Mouse (Mus musculus): ENCODE measurements around the gene Rai1. TPM values are rescaled to one million over a fixed set of nuclear protein-coding genes. Genes with fewer than 3 reads are reported as not detected.

Rai1 gene
- polyA plus RNA-seq, 1 experiment from 2014 or later: 28.1 TPM

GRCm38 (mm10) chr11:60233235-60233634 lies 128.4 kb downstream of the Rai1 start:
- no peaks in the 10 kb centered on the region for H3K9me3 ChIP-seq (ENCODE audit: control insufficient read depth, low read length)
- no peak overlapping the region for H3K9ac ChIP-seq (ENCODE audit: low read depth, low read length)
- H3K4me1 ChIP-seq (replicated peaks; ENCODE audit: control insufficient read depth, insufficient read depth, low read length): no peaks in the 10 kb centered on the region
- H3K4me2 ChIP-seq (replicated peaks; ENCODE audit: low read depth, low read length): no peak overlapping the region
- H3K36me3 ChIP-seq (ENCODE audit: control insufficient read depth, insufficient read depth, low read length): no peaks in the 10 kb centered on the region
- no peaks in the 10 kb centered on the region for H3K27me3 ChIP-seq (ENCODE audit: control insufficient read depth, insufficient read depth, low read length)
- no peak overlapping the region for H3K27ac ChIP-seq (ENCODE audit: low read depth, low read length)
- no peak for ATAC-seq (ENCODE audit: low FRiP score)
- H3K4me3 ChIP-seq (ENCODE audit: low read depth, low read length): no peak overlapping the region
- 67% methylated on average over 8 of the region's 8 CpGs for WGBS
- DNase-seq (ENCODE audit: low spot score): no peak

GRCm38 (mm10) chr11:60235351-60235750 lies 130.5 kb downstream of the Rai1 start:
- Histone ChIP-seq H3K9me3 (ENCODE audit: control insufficient read depth, low read length) (no peaks in the 10 kb centered on the region), H3K4me1 (replicated peaks; ENCODE audit: control insufficient read depth, insufficient read depth, low read length) (no peaks in the 10 kb centered on the region), H3K4me2 (replicated peaks; ENCODE audit: low read depth, low read length) (no peak overlapping the region), H3K27ac (ENCODE audit: low read depth, low read length) (no peak overlapping the region), H3K27me3 (ENCODE audit: control insufficient read depth, insufficient read depth, low read length) (no peaks in the 10 kb centered on the region), H3K36me3 (ENCODE audit: control insufficient read depth, insufficient read depth, low read length) (no peaks in the 10 kb centered on the region), H3K4me3 (ENCODE audit: low read depth, low read length) (no peak overlapping the region), H3K9ac (ENCODE audit: low read depth, low read length) (no peak overlapping the region)
- 86% methylated on average over 5 of the region's 5 CpGs for WGBS
- DNase-seq (ENCODE audit: low spot score) (no peak), ATAC-seq (ENCODE audit: low FRiP score) (no peak)

- Histone ChIP-seq H3K9me3 (ENCODE audit: control insufficient read depth, low read length) (no peaks in the 10 kb centered on the region), H3K27me3 (ENCODE audit: control insufficient read depth, insufficient read depth, low read length) (no peaks in the 10 kb centered on the region), H3K4me1 (replicated peaks; ENCODE audit: control insufficient read depth, insufficient read depth, low read length) (no peaks in the 10 kb centered on the region), H3K27ac (ENCODE audit: low read depth, low read length) (no peak overlapping the region), H3K4me2 (replicated peaks; ENCODE audit: low read depth, low read length) (no peak overlapping the region), H3K36me3 (ENCODE audit: control insufficient read depth, insufficient read depth, low read length) (no peaks in the 10 kb centered on the region), H3K9ac (ENCODE audit: low read depth, low read length) (no peak overlapping the region), H3K4me3 (ENCODE audit: low read depth, low read length) (no peak overlapping the region)
- DNase-seq (ENCODE audit: low spot score) (no peak), ATAC-seq (ENCODE audit: low FRiP score) (no peak)
- 82% methylated on average over 4 of the region's 4 CpGs for WGBS
Measured at GRCm38 (mm10) chr11:60240509-60240908, 135.7 kb downstream of the Rai1 start.

GRCm38 (mm10) chr11:60244503-60245143 lies 139.8 kb downstream of the Rai1 start:
- DNase-seq (ENCODE audit: low spot score) (no peak), ATAC-seq (ENCODE audit: low FRiP score) (no peak)
- 77% methylated on average over 10 of the region's 11 CpGs for WGBS
- no peaks in the 10 kb centered on the region for H3K4me1 ChIP-seq (replicated peaks; ENCODE audit: control insufficient read depth, insufficient read depth, low read length)
- no peak overlapping the region for H3K27ac ChIP-seq (ENCODE audit: low read depth, low read length)
- no peaks in the 10 kb centered on the region for H3K9me3 ChIP-seq (ENCODE audit: control insufficient read depth, low read length)
- no peak overlapping the region for H3K9ac ChIP-seq (ENCODE audit: low read depth, low read length)
- H3K36me3 ChIP-seq (ENCODE audit: control insufficient read depth, insufficient read depth, low read length): no peaks in the 10 kb centered on the region
- H3K4me2 ChIP-seq (replicated peaks; ENCODE audit: low read depth, low read length): no peak overlapping the region
- no peaks in the 10 kb centered on the region for H3K27me3 ChIP-seq (ENCODE audit: control insufficient read depth, insufficient read depth, low read length)
- no peak overlapping the region for H3K4me3 ChIP-seq (ENCODE audit: low read depth, low read length)

GRCm38 (mm10) chr11:60246077-60246476 lies 141.3 kb downstream of the Rai1 start:
- Histone ChIP-seq H3K9ac (ENCODE audit: low read depth, low read length) (no peak overlapping the region), H3K36me3 (ENCODE audit: control insufficient read depth, insufficient read depth, low read length) (no peaks in the 10 kb centered on the region), H3K4me2 (replicated peaks; ENCODE audit: low read depth, low read length) (no peak overlapping the region), H3K27ac (ENCODE audit: low read depth, low read length) (no peak overlapping the region), H3K9me3 (ENCODE audit: control insufficient read depth, low read length) (no peaks in the 10 kb centered on the region), H3K4me1 (replicated peaks; ENCODE audit: control insufficient read depth, insufficient read depth, low read length) (no peaks in the 10 kb centered on the region), H3K4me3 (ENCODE audit: low read depth, low read length) (no peak overlapping the region), H3K27me3 (ENCODE audit: control insufficient read depth, insufficient read depth, low read length) (no peaks in the 10 kb centered on the region)
- ATAC-seq (ENCODE audit: low FRiP score) (no peak), DNase-seq (ENCODE audit: low spot score) (no peak)

- no peak overlapping the region for H3K4me2 ChIP-seq (replicated peaks; ENCODE audit: low read depth, low read length)
- H3K4me3 ChIP-seq (ENCODE audit: low read depth, low read length): no peak overlapping the region
- H3K27ac ChIP-seq (ENCODE audit: low read depth, low read length): no peak overlapping the region
- ATAC-seq (ENCODE audit: low FRiP score) (no peak), DNase-seq (ENCODE audit: low spot score) (no peak)
- H3K36me3 ChIP-seq (ENCODE audit: control insufficient read depth, insufficient read depth, low read length): no peaks in the 10 kb centered on the region
- no peaks in the 10 kb centered on the region for H3K27me3 ChIP-seq (ENCODE audit: control insufficient read depth, insufficient read depth, low read length)
- no peaks in the 10 kb centered on the region for H3K4me1 ChIP-seq (replicated peaks; ENCODE audit: control insufficient read depth, insufficient read depth, low read length)
- WGBS: 56% methylated on average over 5 of the region's 5 CpGs
- no peak overlapping the region for H3K9ac ChIP-seq (ENCODE audit: low read depth, low read length)
- no peaks in the 10 kb centered on the region for H3K9me3 ChIP-seq (ENCODE audit: control insufficient read depth, low read length)
Measured at GRCm38 (mm10) chr11:60247753-60248550, 143.1 kb downstream of the Rai1 start.

Other genes starting within 250 kb of the Rai1 start
- 40.1 and 44.9 TPM in 2 replicates for gene Med9, start 156.8 kb upstream of the Rai1 start, polyA plus RNA-seq (2014; fragmentation: Nextera tagmentation; extraction: Ambion mirVana)
- 1.2 and 1.5 TPM in 2 replicates for gene Rasd1, start 140.1 kb upstream of the Rai1 start, polyA plus RNA-seq (2014; fragmentation: Nextera tagmentation; extraction: Ambion mirVana)
- 5.1 and 7.2 TPM in 2 replicates for gene Pemt, start 58.5 kb upstream of the Rai1 start, polyA plus RNA-seq (2014; fragmentation: Nextera tagmentation; extraction: Ambion mirVana)
- 40.4 and 44.7 TPM in 2 replicates for gene Srebf1, start 117.6 kb downstream of the Rai1 start, polyA plus RNA-seq (2014; fragmentation: Nextera tagmentation; extraction: Ambion mirVana)
- gene Tom1l2, start 247.9 kb downstream of the Rai1 start, polyA plus RNA-seq (2014; fragmentation: Nextera tagmentation; extraction: Ambion mirVana): 13.9 and 15.8 TPM in 2 replicates
- gene Drc3, start 248.3 kb downstream of the Rai1 start, polyA plus RNA-seq (2014; fragmentation: Nextera tagmentation; extraction: Ambion mirVana): 6.6 and 7.0 TPM in 2 replicates

All from hindbrain, embryonic 11.5 days (tissue).